Mouse (Mus musculus) frontal cortex, adult (tissue): ENCODE data around the gene Cep152.

Source experiments
- ATAC-seq: cut with Nextera tagmentation; 2 replicates; pipeline ENCODE4 v1.9.2; 2017; ENCODE audit warnings: mild to moderate bottlenecking, moderate library complexity, mixed read lengths; ENCODE audit not compliant: low TSS enrichment

Cep152 gene

GRCm38 (mm10) chr2:125624127-125624685 is 707 bp downstream of the Cep152 start:
- no peak for ATAC-seq

GRCm38 (mm10) chr2:125623211-125623610 is 1.7 kb downstream of the Cep152 start:
- no peak for ATAC-seq

GRCm38 (mm10) chr2:125620213-125620907 is 4.6 kb downstream of the Cep152 start:
- no peak for ATAC-seq

GRCm38 (mm10) chr2:125615858-125616424 is 9.0 kb downstream of the Cep152 start:
- no peak for ATAC-seq

- no peak for ATAC-seq
Measured at GRCm38 (mm10) chr2:125615440-125615839, 9.5 kb downstream of the Cep152 start.

GRCm38 (mm10) chr2:125606220-125606845 is 18.6 kb downstream of the Cep152 start:
- ATAC-seq, result peak; percentile 83

GRCm38 (mm10) chr2:125604646-125605045 is 20.3 kb downstream of the Cep152 start:
- peak; percentile 79 for ATAC-seq

- ATAC-seq, result no peak
Measured at GRCm38 (mm10) chr2:125602970-125603369, 21.9 kb downstream of the Cep152 start.

- ATAC-seq, result 0 out of 2 replicates have a peak, but pooled peaks have one; percentile 55
Measured at GRCm38 (mm10) chr2:125598958-125599357, 26.0 kb downstream of the Cep152 start.

GRCm38 (mm10) chr2:125598251-125598650 is 26.7 kb downstream of the Cep152 start:
- no peak for ATAC-seq

- ATAC-seq, result no peak
Measured at GRCm38 (mm10) chr2:125594786-125595185, 30.1 kb downstream of the Cep152 start.

GRCm38 (mm10) chr2:125594072-125594471 is 30.8 kb downstream of the Cep152 start:
- no peak for ATAC-seq

- ATAC-seq, result no peak
Measured at GRCm38 (mm10) chr2:125591895-125592294, 33.0 kb downstream of the Cep152 start.

GRCm38 (mm10) chr2:125589287-125589686 is 35.6 kb downstream of the Cep152 start:
- ATAC-seq, result no peak

- no peak for ATAC-seq
Measured at GRCm38 (mm10) chr2:125581081-125581480, 43.8 kb downstream of the Cep152 start.

GRCm38 (mm10) chr2:125577670-125578069 is 47.2 kb downstream of the Cep152 start:
- ATAC-seq, result no peak

- ATAC-seq, result peak; percentile 44; the same call in 1 of the 2 replicates
Measured at GRCm38 (mm10) chr2:125576498-125576897, 48.4 kb downstream of the Cep152 start.

- ATAC-seq, result peak; percentile 81
Measured at GRCm38 (mm10) chr2:125575766-125576165, 49.1 kb downstream of the Cep152 start.

GRCm38 (mm10) chr2:125563884-125564283 is 61.0 kb downstream of the Cep152 start:
- ATAC-seq, result peak; percentile 89

GRCm38 (mm10) chr2:125562407-125562806 is 62.5 kb downstream of the Cep152 start:
- ATAC-seq, result no peak

- ATAC-seq, result no peak
Measured at GRCm38 (mm10) chr2:125560037-125560436, 64.9 kb downstream of the Cep152 start.
